Mouse (Mus musculus) G1E-ER4 (cell line): Measurements from ENCODE around the gene Mypop. TPM values are rescaled to one million over a fixed set of nuclear protein-coding genes. Genes with fewer than 3 reads are reported as not detected.

Source experiments
- GATA1 ChIP-seq: IDR thresholded peaks from one replicate; pipeline ENCODE4 v1.8.0; 2012; ENCODE audit warnings: low read length, inconsistent platforms
- polyA plus RNA-seq: library from polyadenylated mRNA; stranded (reverse); fragments of >175 nt; gene quantifications from 2 replicates; pipeline ENCODE4 v1.2.3, GENCODE M21; 2012

The Mypop gene
- polyA plus RNA-seq, 1 experiment: 38.6 TPM

- TF ChIP-seq GATA1: no peak
Observed at GRCm38 (mm10) chr7:18978381-18978780, 12.7 kb upstream of the Mypop start.

- TF ChIP-seq GATA1: no peak
Observed at GRCm38 (mm10) chr7:18986503-18986902, 4.5 kb upstream of the Mypop start.

- TF ChIP-seq GATA1: no peak
Observed at GRCm38 (mm10) chr7:18987100-18987499, 3.9 kb upstream of the Mypop start, which contains the start of gene Nanos2. Nanos2 (plus strand) TSS chr7:18987400.

GRCm38 (mm10) chr7:18987747-18988146 is 3.3 kb upstream of the Mypop start:
- no peak for TF ChIP-seq GATA1

- no peak for TF ChIP-seq GATA1
Observed at GRCm38 (mm10) chr7:18988780-18989179, 2.3 kb upstream of the Mypop start.

GRCm38 (mm10) chr7:18989995-18990394 is 1.1 kb upstream of the Mypop start:
- TF ChIP-seq GATA1: no peak

GRCm38 (mm10) chr7:18991660-18992293 is 732 bp downstream of the Mypop start:
- TF ChIP-seq GATA1: no peak

- TF ChIP-seq GATA1: no peak
Observed at GRCm38 (mm10) chr7:18992294-18992675, 1.2 kb downstream of the Mypop start.

- TF ChIP-seq GATA1: no peak
Observed at GRCm38 (mm10) chr7:18993036-18993435, 2.0 kb downstream of the Mypop start.

- no peak for TF ChIP-seq GATA1
Observed at GRCm38 (mm10) chr7:18998835-18999234, 7.8 kb downstream of the Mypop start.

GRCm38 (mm10) chr7:19000421-19000820 is 9.4 kb downstream of the Mypop start:
- no peak for TF ChIP-seq GATA1

- TF ChIP-seq GATA1: no peak
Observed at GRCm38 (mm10) chr7:19001066-19001806, 10.2 kb downstream of the Mypop start.

- TF ChIP-seq GATA1: no peak
Observed at GRCm38 (mm10) chr7:19001807-19002085, 10.7 kb downstream of the Mypop start.

GRCm38 (mm10) chr7:19002115-19002514 is 11.1 kb downstream of the Mypop start:
- TF ChIP-seq GATA1: no peak

- no peak for TF ChIP-seq GATA1
Observed at GRCm38 (mm10) chr7:19002848-19003498, 11.9 kb downstream of the Mypop start.

- TF ChIP-seq GATA1: no peak
Observed at GRCm38 (mm10) chr7:19003902-19004630, 13.0 kb downstream of the Mypop start, which contains the start of gene Irf2bp1. Irf2bp1 (plus strand) TSS chr7:19004044.

GRCm38 (mm10) chr7:19004631-19005079 is 13.6 kb downstream of the Mypop start:
- TF ChIP-seq GATA1: no peak
